Mouse (Mus musculus): ENCODE data around the gene Samd8. TPM values are rescaled to one million over a fixed set of nuclear protein-coding genes. Genes with fewer than 3 reads are reported as not detected.

The Samd8 gene
- polyA plus RNA-seq, 1 experiment from 2014 or later = 13.7 TPM

GRCm38 (mm10) chr14:21824938-21825337 is 74.6 kb downstream of the Samd8 start, which contains the start of gene Vdac2:
Gene Vdac2, plus strand, starts transcription at chr14:21825238.
- ATAC-seq (ENCODE audit: insufficient read depth, low FRiP score) = no peak
- Histone ChIP-seq H3K27ac (ENCODE audit: low read length) (no peak within 1 kb of the TSS), H3K4me1 (ENCODE audit: control insufficient read depth, insufficient read depth, low read length) (peaks cover 17% of the 10 kb centered on the region), H3K9ac (ENCODE audit: low read length) (no peak within 1 kb of the TSS), H3K4me3 (replicated peaks; ENCODE audit: low read length) (no peak within 1 kb of the TSS), H3K36me3 (ENCODE audit: control insufficient read depth, insufficient read depth, low read length) (no peaks in the 10 kb centered on the region), H3K4me2 (ENCODE audit: low read depth, low read length) (no peak within 1 kb of the TSS), H3K9me3 (replicated peaks; ENCODE audit: control insufficient read depth, low read length) (no peaks in the 10 kb centered on the region), H3K27me3 (ENCODE audit: control insufficient read depth, insufficient read depth, low read length) (no peaks in the 10 kb centered on the region)
- 86% methylated on average over 2 of the region's 2 CpGs for WGBS

- ATAC-seq (ENCODE audit: insufficient read depth, low FRiP score) = no peak
- no peak overlapping the region for H3K27ac ChIP-seq (ENCODE audit: low read length)
Measured at GRCm38 (mm10) chr14:21825786-21826491, 75.6 kb downstream of the Samd8 start.

DNA sequence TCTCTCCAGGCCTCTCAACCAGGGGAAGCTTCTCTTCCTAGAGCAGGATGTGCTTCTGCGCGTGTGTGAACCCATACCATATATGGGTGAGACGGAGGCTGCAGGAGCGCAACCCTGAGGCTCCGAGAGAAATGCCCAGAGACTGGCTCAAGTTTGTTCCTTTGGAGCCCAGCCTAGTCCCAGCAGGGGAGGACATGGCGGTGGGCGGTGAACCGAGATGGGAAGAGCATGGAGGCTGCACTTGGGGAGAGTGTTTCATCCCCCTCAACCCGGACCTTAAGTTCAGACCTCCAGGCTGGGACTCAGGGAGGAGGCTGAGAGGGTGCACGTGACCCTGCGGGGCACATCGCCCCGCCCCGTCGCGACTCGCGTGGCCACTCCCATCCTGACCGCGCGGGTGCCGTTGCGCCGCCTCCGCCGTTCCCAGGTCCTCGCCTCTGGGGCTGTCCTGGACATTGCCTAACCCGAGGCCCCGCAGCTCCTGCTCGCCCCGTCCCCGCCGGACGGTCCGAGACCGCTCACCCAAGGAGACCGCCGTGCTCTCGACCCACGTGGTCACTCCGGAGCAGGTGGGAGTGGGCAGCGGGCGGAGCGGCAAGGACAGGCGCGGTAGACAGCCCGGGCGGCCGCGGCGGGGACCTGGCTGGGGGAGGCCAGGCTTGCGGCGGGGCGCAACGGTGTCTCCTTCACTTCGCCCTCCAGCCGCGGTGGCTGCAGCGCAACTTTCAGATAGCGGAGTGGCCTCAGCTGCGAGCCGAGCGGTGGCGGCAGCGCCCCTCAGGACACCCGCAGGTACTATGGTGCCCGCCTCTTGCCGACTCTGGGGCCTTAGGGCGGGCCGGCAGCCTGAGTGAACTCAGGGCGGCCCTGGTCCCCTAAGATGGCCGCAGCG is 80.8 kb downstream of the Samd8 start:
- H3K36me3 ChIP-seq (ENCODE audit: control insufficient read depth, insufficient read depth, low read length) = peaks cover 5% of the 10 kb centered on the region
- H3K4me1 ChIP-seq (ENCODE audit: control insufficient read depth, insufficient read depth, low read length) = peaks cover 20% of the 10 kb centered on the region
- H3K9me3 ChIP-seq (replicated peaks; ENCODE audit: control insufficient read depth, low read length) = no peaks in the 10 kb centered on the region
- peak overlapping the region; percentile 60 for H3K4me2 ChIP-seq (ENCODE audit: low read depth, low read length)
- under 1% methylated on average over 73 of the region's 73 CpGs for WGBS
- peak overlapping the region; percentile 99 for H3K27ac ChIP-seq (ENCODE audit: low read length)
- ATAC-seq (ENCODE audit: insufficient read depth, low FRiP score) = peak; percentile 98
- H3K27me3 ChIP-seq (ENCODE audit: control insufficient read depth, insufficient read depth, low read length) = no peaks in the 10 kb centered on the region
- peak overlapping the region; percentile 64 for H3K4me3 ChIP-seq (replicated peaks; ENCODE audit: low read length)
- H3K9ac ChIP-seq (ENCODE audit: low read length) = peak overlapping the region; percentile 97

More at GRCm38 (mm10) chr14:21825786-21826491, 75.6 kb downstream of the Samd8 start:
- H3K4me2 ChIP-seq (ENCODE audit: low read depth, low read length) = no peak overlapping the region
- H3K9me3 ChIP-seq (replicated peaks; ENCODE audit: control insufficient read depth, low read length) = no peaks in the 10 kb centered on the region
- no peaks in the 10 kb centered on the region for H3K27me3 ChIP-seq (ENCODE audit: control insufficient read depth, insufficient read depth, low read length)
- H3K9ac ChIP-seq (ENCODE audit: low read length) = no peak overlapping the region
- WGBS = 73% methylated on average over 9 of the region's 9 CpGs
- no peaks in the 10 kb centered on the region for H3K36me3 ChIP-seq (ENCODE audit: control insufficient read depth, insufficient read depth, low read length)
- no peak overlapping the region for H3K4me3 ChIP-seq (replicated peaks; ENCODE audit: low read length)
- peaks cover 24% of the 10 kb centered on the region for H3K4me1 ChIP-seq (ENCODE audit: control insufficient read depth, insufficient read depth, low read length)

DNA sequence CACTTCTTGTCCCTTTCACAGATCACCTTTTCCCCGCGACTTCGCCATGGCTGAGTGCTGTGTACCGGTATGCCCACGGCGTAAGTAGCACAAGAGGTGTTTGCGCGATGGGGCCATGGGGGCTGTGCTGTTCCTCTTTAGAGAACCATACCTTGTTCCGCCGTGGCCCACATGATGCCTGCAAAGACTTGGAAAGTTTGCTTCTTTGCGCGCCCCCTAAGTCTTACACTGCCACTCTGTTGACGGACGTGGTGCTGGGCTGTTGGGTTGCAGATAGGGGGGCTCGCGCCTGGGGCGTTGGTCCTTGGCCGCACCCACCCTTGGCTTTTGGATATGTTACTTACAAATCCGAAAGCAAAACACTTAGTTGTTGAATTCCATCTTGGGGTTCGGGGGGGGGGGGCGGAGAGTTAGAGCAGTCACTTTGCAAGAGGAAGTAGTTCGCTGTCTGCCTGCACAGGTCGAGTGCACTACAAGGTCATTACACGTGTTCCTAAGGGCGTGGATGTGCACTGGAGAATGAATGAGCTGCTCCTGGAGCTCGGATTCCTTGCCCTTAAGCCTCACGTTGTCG is 81.6 kb downstream of the Samd8 start:
- peak; percentile 2; the same call in 1 of the 2 replicates for ATAC-seq (ENCODE audit: insufficient read depth, low FRiP score)
- H3K27ac ChIP-seq (ENCODE audit: low read length) = peak overlapping the region; percentile 99
- peaks cover 20% of the 10 kb centered on the region for H3K4me1 ChIP-seq (ENCODE audit: control insufficient read depth, insufficient read depth, low read length)

DNA sequence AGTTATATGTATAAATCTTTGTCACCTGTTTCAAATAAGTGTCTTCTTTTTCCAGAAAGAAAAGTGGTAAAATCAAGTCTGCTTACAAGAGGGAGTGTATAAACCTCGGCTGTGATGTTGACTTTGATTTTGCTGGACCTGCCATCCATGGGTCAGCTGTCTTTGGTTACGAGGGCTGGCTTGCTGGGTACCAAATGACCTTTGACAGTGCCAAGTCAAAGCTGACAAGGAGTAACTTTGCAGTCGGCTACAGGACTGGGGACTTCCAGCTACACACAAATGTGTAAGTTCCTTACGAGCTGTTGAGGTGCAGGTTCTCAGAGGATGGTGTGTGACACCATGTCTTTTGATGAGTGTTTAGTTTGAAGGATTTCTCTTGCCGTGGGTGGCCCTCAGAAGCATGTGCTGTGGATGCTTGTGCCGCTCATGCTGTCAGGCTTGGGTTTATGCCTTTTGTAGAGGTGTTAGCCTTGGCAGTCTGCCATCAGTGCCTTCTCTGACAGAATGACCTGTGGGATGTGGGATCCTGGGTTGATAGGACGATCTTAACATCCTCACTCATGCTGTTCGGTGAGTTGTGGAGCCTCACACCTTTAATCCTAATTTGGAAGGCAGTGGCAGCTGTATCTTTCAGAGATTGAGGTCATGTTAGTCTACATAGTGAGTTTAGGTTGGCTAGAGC is 88.1 kb downstream of the Samd8 start:
- peaks cover 6% of the 10 kb centered on the region for H3K4me1 ChIP-seq (ENCODE audit: control insufficient read depth, insufficient read depth, low read length)
- WGBS = 82% methylated on average over 8 of the region's 8 CpGs
- H3K36me3 ChIP-seq (ENCODE audit: control insufficient read depth, insufficient read depth, low read length) = peaks cover 42% of the 10 kb centered on the region
- no peak overlapping the region for H3K27ac ChIP-seq (ENCODE audit: low read length)
- no peak overlapping the region for H3K9ac ChIP-seq (ENCODE audit: low read length)
- H3K9me3 ChIP-seq (replicated peaks; ENCODE audit: control insufficient read depth, low read length) = no peaks in the 10 kb centered on the region
- no peak for ATAC-seq (ENCODE audit: insufficient read depth, low FRiP score)
- no peaks in the 10 kb centered on the region for H3K27me3 ChIP-seq (ENCODE audit: control insufficient read depth, insufficient read depth, low read length)
- no peak overlapping the region for H3K4me3 ChIP-seq (replicated peaks; ENCODE audit: low read length)
- no peak overlapping the region for H3K4me2 ChIP-seq (ENCODE audit: low read depth, low read length)

More for the DNA sequence above, 81.6 kb downstream of the Samd8 start:
- peak overlapping the region; percentile 64 for H3K4me3 ChIP-seq (replicated peaks; ENCODE audit: low read length)
- no peaks in the 10 kb centered on the region for H3K27me3 ChIP-seq (ENCODE audit: control insufficient read depth, insufficient read depth, low read length)
- H3K9me3 ChIP-seq (replicated peaks; ENCODE audit: control insufficient read depth, low read length) = no peaks in the 10 kb centered on the region
- peak overlapping the region; percentile 97 for H3K9ac ChIP-seq (ENCODE audit: low read length)
- peaks cover 10% of the 10 kb centered on the region for H3K36me3 ChIP-seq (ENCODE audit: control insufficient read depth, insufficient read depth, low read length)
- H3K4me2 ChIP-seq (ENCODE audit: low read depth, low read length) = peak overlapping the region; percentile 73
- under 1% methylated on average over 28 of the region's 28 CpGs for WGBS

- H3K9me3 ChIP-seq (replicated peaks; ENCODE audit: control insufficient read depth, low read length) = no peaks in the 10 kb centered on the region
- peaks cover 51% of the 10 kb centered on the region for H3K36me3 ChIP-seq (ENCODE audit: control insufficient read depth, insufficient read depth, low read length)
- 87% methylated on average over 5 of the region's 5 CpGs for WGBS
- H3K4me3 ChIP-seq (replicated peaks; ENCODE audit: low read length) = no peak overlapping the region
- 0 out of 2 replicates have a peak, but pooled peaks cover 5% of the 10 kb centered on the region for H3K4me1 ChIP-seq (ENCODE audit: control insufficient read depth, insufficient read depth, low read length)
- no peaks in the 10 kb centered on the region for H3K27me3 ChIP-seq (ENCODE audit: control insufficient read depth, insufficient read depth, low read length)
- no peak overlapping the region for H3K4me2 ChIP-seq (ENCODE audit: low read depth, low read length)
- H3K9ac ChIP-seq (ENCODE audit: low read length) = no peak overlapping the region
- no peak overlapping the region for H3K27ac ChIP-seq (ENCODE audit: low read length)
- ATAC-seq (ENCODE audit: insufficient read depth, low FRiP score) = no peak
Measured at GRCm38 (mm10) chr14:21841819-21842592, 91.7 kb downstream of the Samd8 start.

GRCm38 (mm10) chr14:21843263-21843662 is 92.9 kb downstream of the Samd8 start:
- Histone ChIP-seq H3K9ac (ENCODE audit: low read length) (no peak overlapping the region), H3K27me3 (ENCODE audit: control insufficient read depth, insufficient read depth, low read length) (no peaks in the 10 kb centered on the region), H3K27ac (ENCODE audit: low read length) (no peak overlapping the region), H3K4me2 (ENCODE audit: low read depth, low read length) (no peak overlapping the region), H3K4me1 (ENCODE audit: control insufficient read depth, insufficient read depth, low read length) (0 out of 2 replicates have a peak, but pooled peaks cover 15% of the 10 kb centered on the region), H3K4me3 (replicated peaks; ENCODE audit: low read length) (no peak overlapping the region), H3K9me3 (replicated peaks; ENCODE audit: control insufficient read depth, low read length) (no peaks in the 10 kb centered on the region), H3K36me3 (ENCODE audit: control insufficient read depth, insufficient read depth, low read length) (peaks cover 49% of the 10 kb centered on the region)
- 67% methylated on average over 6 of the region's 6 CpGs for WGBS
- no peak for ATAC-seq (ENCODE audit: insufficient read depth, low FRiP score)

DNA sequence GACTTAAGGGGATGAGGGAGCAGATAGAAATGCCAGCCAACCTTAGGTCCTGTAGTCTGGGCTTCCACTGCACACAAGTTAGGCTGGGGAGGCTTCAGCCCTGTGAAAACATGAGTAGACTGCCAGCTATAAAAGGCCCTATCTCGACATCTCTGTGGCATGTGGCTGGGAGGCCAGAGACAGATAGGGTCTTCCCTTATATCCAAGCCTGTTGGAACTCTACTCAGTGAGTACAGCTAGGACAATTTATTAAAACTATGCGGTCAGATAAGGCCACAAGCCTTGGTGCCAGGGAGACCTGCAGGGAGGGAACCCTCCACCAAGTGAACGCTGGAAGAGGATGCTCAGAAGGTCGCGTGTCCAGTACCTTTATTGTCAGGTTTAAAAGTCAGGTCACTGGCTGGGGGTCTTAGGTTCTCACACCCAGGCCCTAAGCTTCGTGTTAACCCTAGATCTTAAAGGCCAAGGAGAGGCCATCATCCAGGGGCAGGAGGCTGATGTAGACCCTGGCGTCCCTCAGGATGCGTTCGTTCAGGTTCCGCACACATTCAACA is 96.6 kb downstream of the Samd8 start:
- 0 out of 2 replicates have a peak, but pooled peaks cover 17% of the 10 kb centered on the region for H3K4me1 ChIP-seq (ENCODE audit: control insufficient read depth, insufficient read depth, low read length)
- peak overlapping the region; percentile 79 for H3K4me3 ChIP-seq (replicated peaks; ENCODE audit: low read length)
- H3K9ac ChIP-seq (ENCODE audit: low read length) = peak overlapping the region; percentile 82; the same call in 1 of the 2 replicates
- peak overlapping the region; percentile 100 for H3K4me2 ChIP-seq (ENCODE audit: low read depth, low read length)
- no peaks in the 10 kb centered on the region for H3K27me3 ChIP-seq (ENCODE audit: control insufficient read depth, insufficient read depth, low read length)
- H3K36me3 ChIP-seq (ENCODE audit: control insufficient read depth, insufficient read depth, low read length) = peaks cover 26% of the 10 kb centered on the region
- WGBS = 19% methylated on average over 10 of the region's 10 CpGs
- no peak for ATAC-seq (ENCODE audit: insufficient read depth, low FRiP score)
- peak overlapping the region; percentile 81 for H3K27ac ChIP-seq (ENCODE audit: low read length)
- H3K9me3 ChIP-seq (replicated peaks; ENCODE audit: control insufficient read depth, low read length) = no peaks in the 10 kb centered on the region
